Mouse (Mus musculus): ENCODE measurements at regions not wholly inside any gene's neighbourhood (a gene's known extent, or its start where the extent isn't known, plus 50 kb on each side); places are given as distances from the start of the nearest gene placed in this dataset.
"Not testable (repeated sequence)": the region's sequence is repeated elsewhere in the genome, so short reads cannot be mapped to it uniquely, and the experiment has no call there.

- Histone ChIP-seq H3K9ac (replicated peaks; ENCODE audit: low read length) (no peak overlapping the region), H3K9me3 (replicated peaks; ENCODE audit: control insufficient read depth, low read length) (no peaks in the 10 kb centered on the region), H3K27ac (replicated peaks; ENCODE audit: low read depth, low read length) (no peak overlapping the region), H3K4me1 (ENCODE audit: control insufficient read depth, insufficient read depth, low read length) (no peaks in the 10 kb centered on the region), H3K4me2 (ENCODE audit: low read depth, low read length) (no peak overlapping the region), H3K36me3 (replicated peaks; ENCODE audit: control insufficient read depth, insufficient read depth, low read depth, low read length) (no peaks in the 10 kb centered on the region), H3K4me3 (ENCODE audit: low read depth, low read length) (no peak overlapping the region), H3K27me3 (ENCODE audit: control insufficient read depth, insufficient read depth, low read length) (no peaks in the 10 kb centered on the region)
- no peak for ATAC-seq (replicated peaks; ENCODE audit: insufficient number of reproducible peaks, low FRiP score, low TSS enrichment, low read depth)
- no peak for DNase-seq (ENCODE audit: low spot score)
- WGBS: 79% methylated on average over 4 of the region's 4 CpGs
These were observed 713.9 kb upstream of the Tex47 start for GRCm38 (mm10) chr5:6590058-6590457.

- 80% methylated on average over 3 of the region's 3 CpGs for WGBS
- not testable (repeated sequence) for H3K27me3 ChIP-seq (ENCODE audit: control insufficient read depth, insufficient read depth, low read length)
These were observed 692.8 kb upstream of the Tex47 start for GRCm38 (mm10) chr5:6611151-6611550.

GRCm38 (mm10) chr5:6644869-6645268 is 659.0 kb upstream of the Tex47 start:
- no peaks in the 10 kb centered on the region for H3K27me3 ChIP-seq (ENCODE audit: control insufficient read depth, insufficient read depth, low read length)
- 69% methylated on average over 3 of the region's 3 CpGs for WGBS
- H3K27ac ChIP-seq (replicated peaks; ENCODE audit: low read depth, low read length): no peak overlapping the region
- H3K4me2 ChIP-seq (ENCODE audit: low read depth, low read length): no peak overlapping the region
- no peaks in the 10 kb centered on the region for H3K36me3 ChIP-seq (replicated peaks; ENCODE audit: control insufficient read depth, insufficient read depth, low read depth, low read length)
- no peak for ATAC-seq (replicated peaks; ENCODE audit: insufficient number of reproducible peaks, low FRiP score, low TSS enrichment, low read depth)
- no peaks in the 10 kb centered on the region for H3K9me3 ChIP-seq (replicated peaks; ENCODE audit: control insufficient read depth, low read length)
- no peak overlapping the region for H3K4me3 ChIP-seq (ENCODE audit: low read depth, low read length)
- H3K9ac ChIP-seq (replicated peaks; ENCODE audit: low read length): no peak overlapping the region
- H3K4me1 ChIP-seq (ENCODE audit: control insufficient read depth, insufficient read depth, low read length): no peaks in the 10 kb centered on the region
- DNase-seq (ENCODE audit: low spot score): no peak

More at GRCm38 (mm10) chr5:6611151-6611550, 692.8 kb upstream of the Tex47 start:
- not testable (repeated sequence) for H3K4me2 ChIP-seq (ENCODE audit: low read depth, low read length); H3K9ac ChIP-seq (replicated peaks; ENCODE audit: low read length); H3K4me1 ChIP-seq (ENCODE audit: control insufficient read depth, insufficient read depth, low read length); H3K27ac ChIP-seq (replicated peaks; ENCODE audit: low read depth, low read length); H3K9me3 ChIP-seq (replicated peaks; ENCODE audit: control insufficient read depth, low read length); H3K36me3 ChIP-seq (replicated peaks; ENCODE audit: control insufficient read depth, insufficient read depth, low read depth, low read length); H3K4me3 ChIP-seq (ENCODE audit: low read depth, low read length); ATAC-seq (replicated peaks; ENCODE audit: insufficient number of reproducible peaks, low FRiP score, low TSS enrichment, low read depth); DNase-seq (ENCODE audit: low spot score)

GRCm38 (mm10) chr5:6676211-6676610 is 627.7 kb upstream of the Tex47 start:
- not testable (repeated sequence) for H3K9me3 ChIP-seq (replicated peaks; ENCODE audit: control insufficient read depth, low read length); H3K27ac ChIP-seq (replicated peaks; ENCODE audit: low read depth, low read length); H3K4me1 ChIP-seq (ENCODE audit: control insufficient read depth, insufficient read depth, low read length); ATAC-seq (replicated peaks; ENCODE audit: insufficient number of reproducible peaks, low FRiP score, low TSS enrichment, low read depth); H3K36me3 ChIP-seq (replicated peaks; ENCODE audit: control insufficient read depth, insufficient read depth, low read depth, low read length); H3K9ac ChIP-seq (replicated peaks; ENCODE audit: low read length); H3K27me3 ChIP-seq (ENCODE audit: control insufficient read depth, insufficient read depth, low read length); DNase-seq (ENCODE audit: low spot score); H3K4me2 ChIP-seq (ENCODE audit: low read depth, low read length); H3K4me3 ChIP-seq (ENCODE audit: low read depth, low read length)
- WGBS: 50% methylated on average over 3 of the region's 3 CpGs

- no peak overlapping the region for H3K9ac ChIP-seq (replicated peaks; ENCODE audit: low read length)
- ATAC-seq (replicated peaks; ENCODE audit: insufficient number of reproducible peaks, low FRiP score, low TSS enrichment, low read depth) (no peak), DNase-seq (ENCODE audit: low spot score) (peak; percentile 36)
- H3K27me3 ChIP-seq (ENCODE audit: control insufficient read depth, insufficient read depth, low read length): no peaks in the 10 kb centered on the region
- 65% methylated on average over 4 of the region's 4 CpGs for WGBS
- no peak overlapping the region for H3K27ac ChIP-seq (replicated peaks; ENCODE audit: low read depth, low read length)
- H3K4me3 ChIP-seq (ENCODE audit: low read depth, low read length): no peak overlapping the region
- H3K4me2 ChIP-seq (ENCODE audit: low read depth, low read length): no peak overlapping the region
- H3K36me3 ChIP-seq (replicated peaks; ENCODE audit: control insufficient read depth, insufficient read depth, low read depth, low read length): no peaks in the 10 kb centered on the region
- no peaks in the 10 kb centered on the region for H3K4me1 ChIP-seq (ENCODE audit: control insufficient read depth, insufficient read depth, low read length)
- no peaks in the 10 kb centered on the region for H3K9me3 ChIP-seq (replicated peaks; ENCODE audit: control insufficient read depth, low read length)
These were observed 594.1 kb upstream of the Tex47 start for GRCm38 (mm10) chr5:6709668-6710309.

- DNase-seq (ENCODE audit: low spot score) (no peak), ATAC-seq (replicated peaks; ENCODE audit: insufficient number of reproducible peaks, low FRiP score, low TSS enrichment, low read depth) (no peak)
- Histone ChIP-seq H3K9me3 (replicated peaks; ENCODE audit: control insufficient read depth, low read length) (no peaks in the 10 kb centered on the region), H3K9ac (replicated peaks; ENCODE audit: low read length) (no peak overlapping the region), H3K4me3 (ENCODE audit: low read depth, low read length) (no peak overlapping the region), H3K36me3 (replicated peaks; ENCODE audit: control insufficient read depth, insufficient read depth, low read depth, low read length) (no peaks in the 10 kb centered on the region), H3K27ac (replicated peaks; ENCODE audit: low read depth, low read length) (no peak overlapping the region), H3K4me1 (ENCODE audit: control insufficient read depth, insufficient read depth, low read length) (no peaks in the 10 kb centered on the region), H3K4me2 (ENCODE audit: low read depth, low read length) (no peak overlapping the region), H3K27me3 (ENCODE audit: control insufficient read depth, insufficient read depth, low read length) (no peaks in the 10 kb centered on the region)
- WGBS: 73% methylated on average over 1 of the region's 1 CpGs
These were observed 587.7 kb upstream of the Tex47 start for GRCm38 (mm10) chr5:6716179-6716578.

GRCm38 (mm10) chr5:6716630-6717029 is 587.3 kb upstream of the Tex47 start:
- H3K4me2 ChIP-seq (ENCODE audit: low read depth, low read length): no peak overlapping the region
- H3K4me1 ChIP-seq (ENCODE audit: control insufficient read depth, insufficient read depth, low read length): no peaks in the 10 kb centered on the region
- no peak for DNase-seq (ENCODE audit: low spot score)
- no peak overlapping the region for H3K9ac ChIP-seq (replicated peaks; ENCODE audit: low read length)
- no peak for ATAC-seq (replicated peaks; ENCODE audit: insufficient number of reproducible peaks, low FRiP score, low TSS enrichment, low read depth)
- no peaks in the 10 kb centered on the region for H3K36me3 ChIP-seq (replicated peaks; ENCODE audit: control insufficient read depth, insufficient read depth, low read depth, low read length)
- no peaks in the 10 kb centered on the region for H3K9me3 ChIP-seq (replicated peaks; ENCODE audit: control insufficient read depth, low read length)
- H3K27ac ChIP-seq (replicated peaks; ENCODE audit: low read depth, low read length): no peak overlapping the region
- H3K4me3 ChIP-seq (ENCODE audit: low read depth, low read length): no peak overlapping the region
- H3K27me3 ChIP-seq (ENCODE audit: control insufficient read depth, insufficient read depth, low read length): no peaks in the 10 kb centered on the region
- 76% methylated on average over 1 of the region's 1 CpGs for WGBS

Measured in embryonic facial prominence, embryonic 11.5 days (tissue).